Mouse (Mus musculus) CH12.LX (cell line): ENCODE measurements around the gene Prkca. TPM values are rescaled to one million over a fixed set of nuclear protein-coding genes. Genes with fewer than 3 reads are reported as not detected.

Experiments
- DNase-seq: peaks from one replicate; pipeline ENCODE4 v3.0.0-alpha.2; 2013; ENCODE audit errors: extremely low read depth
- H3K27ac ChIP-seq: 2 replicates; pipeline ENCODE4 v1.5.1; 2012; ENCODE audit warnings: low read depth, mild to moderate bottlenecking, control low read depth, moderate library complexity; ENCODE audit not compliant: insufficient read depth
- H3K27me3 ChIP-seq: replicated peaks from 2 replicates; pipeline ENCODE3; 2012; ENCODE audit warnings: inconsistent platforms
- H3K36me3 ChIP-seq, 2 experiments: replicated peaks in 1 of 2; 2 replicates each; pipeline versions ENCODE3 to v1.6.1; 2012; ENCODE audit warnings: inconsistent platforms in 1 of 2, low read length in 1 of 2, mild to moderate bottlenecking in 1 of 2, mixed read lengths in 1 of 2, moderate library complexity in 1 of 2; ENCODE audit not compliant: control insufficient read depth in 1 of 2, insufficient read depth in 1 of 2
- H3K4me1 ChIP-seq, 2 experiments: 2 replicates each; pipeline ENCODE4 v1.6.1; 2012; ENCODE audit warnings: inconsistent platforms in 1 of 2, moderate library complexity in 1 of 2; ENCODE audit not compliant: insufficient read depth in 2 of 2, control insufficient read depth in 1 of 2
- H3K4me2 ChIP-seq: 2 replicates; pipeline ENCODE4 v1.6.1; 2012; ENCODE audit warnings: low read depth, mild to moderate bottlenecking, control low read depth; ENCODE audit not compliant: poor library complexity, insufficient read depth, severe bottlenecking
- H3K4me3 ChIP-seq, 3 experiments: fragments of 150-350 bp in 1 of 3; sonication (generic) in 1 of 3; replicated peaks in 1 of 3; 2 replicates each; pipeline versions ENCODE3 to v1.5.1; 2011 to 2012; ENCODE audit warnings: low read depth in 2 of 3, low read length in 2 of 3, mild to moderate bottlenecking in 2 of 3, moderate library complexity in 2 of 3, control low read depth in 1 of 3, improper control_type of control experiment in 1 of 3, inconsistent platforms in 1 of 3, mixed read lengths in 1 of 3; ENCODE audit not compliant: poor library complexity in 1 of 3
- H3K79me2 ChIP-seq: replicated peaks from 2 replicates; pipeline ENCODE4 v1.6.1; 2012; ENCODE audit warnings: mild to moderate bottlenecking, moderate library complexity; ENCODE audit not compliant: control insufficient read depth, poor library complexity, insufficient read depth, severe bottlenecking; ENCODE audit errors: extremely low read depth
- H3K9ac ChIP-seq: 2 replicates; pipeline ENCODE4 v1.6.1; 2012; ENCODE audit warnings: low read depth, mild to moderate bottlenecking, control low read depth, moderate library complexity; ENCODE audit not compliant: insufficient read depth
- H3K9me3 ChIP-seq: replicated peaks from 2 replicates; pipeline ENCODE3; 2012; ENCODE audit warnings: low read length, inconsistent platforms, mixed read lengths
- CHD1 ChIP-seq: IDR thresholded peaks from 2 replicates; pipeline ENCODE4 v1.6.1; 2012; ENCODE audit warnings: low read depth, low read length, improper control_type of control experiment, inconsistent platforms
- CTCF ChIP-seq, 2 experiments: IDR thresholded peaks in 1 of 2; conservative IDR thresholded peaks in 1 of 2; 2 replicates each; pipeline ENCODE4 v1.5.1; 2011 to 2012; ENCODE audit warnings: low read depth in 2 of 2, low read length in 2 of 2, improper control_type of control experiment in 1 of 2, inconsistent platforms in 1 of 2, mild to moderate bottlenecking in 1 of 2, moderate library complexity in 1 of 2
- ELF1 ChIP-seq: IDR thresholded peaks from 2 replicates; pipeline ENCODE4 v1.6.1; 2014; ENCODE audit warnings: low read depth, mild to moderate bottlenecking, inconsistent platforms, low read length, improper control_type of control experiment
- GABPA ChIP-seq: IDR thresholded peaks from 2 replicates; pipeline ENCODE4 v1.6.1; 2012; ENCODE audit warnings: low read depth, low read length, improper control_type of control experiment, inconsistent platforms; ENCODE audit not compliant: insufficient replicate concordance
- JUN ChIP-seq: IDR thresholded peaks from 2 replicates; pipeline ENCODE4 v1.6.1; 2011; ENCODE audit warnings: low read depth, mild to moderate bottlenecking, low read length, improper control_type of control experiment, moderate library complexity; ENCODE audit not compliant: insufficient read depth
- JUND ChIP-seq: conservative IDR thresholded peaks from 2 replicates; pipeline ENCODE4 v1.6.1; 2011; ENCODE audit warnings: low read depth, low read length, improper control_type of control experiment
- KAT2A ChIP-seq: IDR thresholded peaks from 2 replicates; pipeline ENCODE4 v1.6.1; 2012; ENCODE audit warnings: low read length, improper control_type of control experiment, inconsistent platforms; ENCODE audit not compliant: insufficient replicate concordance
- MAFK ChIP-seq: IDR thresholded peaks from 2 replicates; pipeline ENCODE4 v1.6.1; 2011; ENCODE audit warnings: low read length, improper control_type of control experiment; ENCODE audit not compliant: insufficient replicate concordance
- MAX ChIP-seq: IDR thresholded peaks from 2 replicates; pipeline ENCODE4 v1.6.1; 2011; ENCODE audit warnings: low read length, improper control_type of control experiment
- MYC ChIP-seq: IDR thresholded peaks from 2 replicates; pipeline ENCODE4 v1.6.1; 2011; ENCODE audit warnings: low read depth, mild to moderate bottlenecking, improper control_type of control experiment, low read length
- RAD21 ChIP-seq: IDR thresholded peaks from 2 replicates; pipeline ENCODE4 v1.6.1; 2011; ENCODE audit warnings: low read depth, mild to moderate bottlenecking, low read length, improper control_type of control experiment, moderate library complexity
- RCOR1 ChIP-seq: conservative IDR thresholded peaks from 2 replicates; pipeline ENCODE4 v1.6.1; 2012; ENCODE audit warnings: low read depth, mild to moderate bottlenecking, inconsistent platforms, low read length, improper control_type of control experiment
- SMC3 ChIP-seq: IDR thresholded peaks from 2 replicates; pipeline ENCODE4 v1.6.1; 2011; ENCODE audit warnings: low read depth, low read length, improper control_type of control experiment
- USF1 ChIP-seq: IDR thresholded peaks from 2 replicates; pipeline ENCODE4 v1.6.1; 2014; ENCODE audit warnings: low read depth, mild to moderate bottlenecking, inconsistent platforms, low read length, improper control_type of control experiment
- dilution Hi-C: fragments of 300-500 bp; cut with MboI; formaldehyde crosslinking; loops from 2 replicates; pipeline ENCODE4 v1.14.3; 2020; ENCODE audit warnings: low sequenced_read_pairs; ENCODE audit not compliant: extremely low pct_unique_long_range_greater_than_20kb, extremely low pct_ligation_motif_present
- in situ Hi-C: fragments of 300-500 bp; cut with MboI; formaldehyde crosslinking; loops from 3 replicates; pipeline ENCODE4 v1.14.3; 2019; ENCODE audit warnings: low sequenced_read_pairs, low pct_ligation_motif_present, low pct_unique_long_range_greater_than_20kb, mixed read lengths
- polyA plus RNA-seq: library from polyadenylated mRNA; unstranded; fragments of >175 nt; gene quantifications from 2 replicates; pipeline ENCODE4 v1.2.1, GENCODE M21; 2012; ENCODE audit warnings: low read depth; ENCODE audit not compliant: insufficient read length
- total RNA-seq, 2 experiments: library from RNA; depleted of rRNA; stranded (reverse); fragments of 300-350 nt in 1 of 2; fragments of >200 nt in 1 of 2; gene quantifications; 2 replicates each; pipeline ENCODE4 v1.2.3; 2012 to 2014

The Prkca gene
- total and polyA plus RNA-seq, 3 experiments = 40.0 to 107 (median 43.7) TPM

- Histone ChIP-seq H3K79me2 (no peaks in the 10 kb centered on the region), H3K36me3 (no peaks in the 10 kb centered on the region), H3K4me1 (peaks cover 0 to 3% of the 10 kb centered on the region in 2 experiments; a peak in 1 of 4 replicates), H3K9ac (no peak overlapping the region), H3K27ac (no peak overlapping the region), H3K4me3 (no peak overlapping the region), H3K9me3 (peaks cover 2% of the 10 kb centered on the region), H3K27me3 (peaks cover 1% of the 10 kb centered on the region)
- peak; percentile 19 for DNase-seq
- in situ Hi-C loops = no loop called here
- dilution Hi-C loops = no loop called here
- TF ChIP-seq MAFK (peak; percentile 22; the same call in 1 of the 2 replicates), RAD21 (peak; percentile 22), SMC3 (peak; percentile 25), USF1 (no peak), CTCF (conservative IDR thresholded peaks at IDR 0.05 in 1 of 2, IDR thresholded peaks at IDR 0.05 in 1 of 2; ENCODE audit: low read depth in 2 of 2, low read length in 2 of 2) (peak; percentile 6 to 49; a peak in 2 of 4 replicates)
- TF ChIP-seq, all 38 proteins: peak for 4
- H3K4me2 ChIP-seq = no peak overlapping the region
Measured at GRCm38 (mm10) chr11:107891377-107891776, 452.4 kb downstream of the Prkca start.

GRCm38 (mm10) chr11:107887342-107887741, 456.4 kb downstream of the Prkca start:
- in situ Hi-C loops (no loop called here), dilution Hi-C loops (no loop called here)
- no peaks in the 10 kb centered on the region for H3K27me3 ChIP-seq
- DNase-seq = no peak
- H3K27ac ChIP-seq = no peak overlapping the region
- TF ChIP-seq MAX = no peak
- no peak for TF ChIP-seq KAT2A
- TF ChIP-seq JUND = no peak
- no peak for TF ChIP-seq CHD1
- TF ChIP-seq JUN = no peak
- no peak for TF ChIP-seq ELF1
- TF ChIP-seq SMC3 = no peak
- TF ChIP-seq GABPA = no peak
- TF ChIP-seq MYC = no peak
- no peak for TF ChIP-seq CTCF (conservative IDR thresholded peaks at IDR 0.05 in 1 of 2, IDR thresholded peaks at IDR 0.05 in 1 of 2; ENCODE audit: low read depth in 2 of 2, low read length in 2 of 2)
- no peak for TF ChIP-seq RAD21
- TF ChIP-seq USF1 = no peak
- no peak for TF ChIP-seq RCOR1
- no peak overlapping the region for H3K4me3 ChIP-seq
- peaks cover 2% of the 10 kb centered on the region for H3K9me3 ChIP-seq
- H3K36me3 ChIP-seq = no peaks in the 10 kb centered on the region
- H3K79me2 ChIP-seq = no peaks in the 10 kb centered on the region
- no peak overlapping the region for H3K4me2 ChIP-seq
- no peak overlapping the region for H3K9ac ChIP-seq
- H3K4me1 ChIP-seq = peaks cover 0 to 3% of the 10 kb centered on the region in 2 experiments; a peak in 1 of 4 replicates

Other genes with a start within 250 kb of the Prkca start
- not detected in 2 replicates for gene Apoh, start 574 bp downstream of the Prkca start, total RNA-seq (2012; rRNA removed)
- 0.95 TPM in 1 of 2 replicates, not detected in the other for gene Apoh, start 574 bp downstream of the Prkca start, total RNA-seq (2014; rRNA removed)
- not detected in 2 replicates for gene Apoh, start 574 bp downstream of the Prkca start, polyA plus RNA-seq
- 0.67 and 0.93 TPM in 2 replicates for gene Cep112, start 81.3 kb upstream of the Prkca start, total RNA-seq (2012; rRNA removed)
- gene Cep112, start 81.3 kb upstream of the Prkca start, total RNA-seq (2014; rRNA removed) = 1.3 and 2.5 TPM in 2 replicates
- gene Cep112, start 81.3 kb upstream of the Prkca start, polyA plus RNA-seq = 1.4 and 2.9 TPM in 2 replicates